Mouse (Mus musculus) right cerebral cortex, postnatal 25 days (tissue): ENCODE measurements around the gene Emc10.

ENCODE experiments used
- DNase-seq: peaks from one replicate; pipeline ENCODE4 v3.0.0; 2022

Gene Emc10

GRCm38 (mm10) chr7:44495992-44496770 is at the start of gene Emc10, which contains the start of gene Fam71e1:
Emc10 (minus strand) TSS chr7:44496529.
Fam71e1 (plus strand) TSS chr7:44496581.
- DNase-seq = peak; percentile 99

GRCm38 (mm10) chr7:44543071-44543470 is 46.7 kb upstream of the Emc10 start:
- DNase-seq = no peak

- DNase-seq = no peak
Measured at GRCm38 (mm10) chr7:44542555-44542954, 46.2 kb upstream of the Emc10 start.

GRCm38 (mm10) chr7:44538756-44539624 is 42.7 kb upstream of the Emc10 start:
- DNase-seq = no peak

- DNase-seq = no peak
Measured at GRCm38 (mm10) chr7:44537496-44537895, 41.2 kb upstream of the Emc10 start.

GRCm38 (mm10) chr7:44537009-44537408 is 40.7 kb upstream of the Emc10 start:
- DNase-seq = no peak

- DNase-seq = peak; percentile 63
Measured at GRCm38 (mm10) chr7:44536590-44536968, 40.2 kb upstream of the Emc10 start.

GRCm38 (mm10) chr7:44535657-44536589 is 39.6 kb upstream of the Emc10 start:
- DNase-seq = no peak

GRCm38 (mm10) chr7:44534656-44535441 is 38.5 kb upstream of the Emc10 start:
- no peak for DNase-seq

GRCm38 (mm10) chr7:44534242-44534641 is 37.9 kb upstream of the Emc10 start:
- DNase-seq = no peak

- DNase-seq = no peak
Measured at GRCm38 (mm10) chr7:44533746-44534045, 37.4 kb upstream of the Emc10 start.

GRCm38 (mm10) chr7:44532918-44533745 is 36.8 kb upstream of the Emc10 start:
- no peak for DNase-seq

- no peak for DNase-seq
Measured at GRCm38 (mm10) chr7:44531946-44532732, 35.8 kb upstream of the Emc10 start, which contains the start of gene Spib. Spib (minus strand) TSS chr7:44532071.

GRCm38 (mm10) chr7:44531207-44531606 is 34.9 kb upstream of the Emc10 start:
- no peak for DNase-seq

GRCm38 (mm10) chr7:44530507-44530906 is 34.2 kb upstream of the Emc10 start:
- no peak for DNase-seq

GRCm38 (mm10) chr7:44529518-44529917 is 33.2 kb upstream of the Emc10 start:
- no peak for DNase-seq

- DNase-seq = peak; percentile 79
Measured at GRCm38 (mm10) chr7:44527483-44528398, 31.4 kb upstream of the Emc10 start.

GRCm38 (mm10) chr7:44526414-44527154 is 30.3 kb upstream of the Emc10 start:
- DNase-seq = no peak
